Comparison of ENCODE assay signal across 15 mouse cellular contexts in genomic region chr16:22929575-22929974, GRCm38 (mm10). TPM values are rescaled to one million over a fixed set of nuclear protein-coding genes. Genes with fewer than 3 reads are reported as not detected.
A peak's percentile ranks its signal among the peaks of the same experiment; 100 is the strongest.
DNase-seq lines count a peak whose midpoint lies in the region.
"Had no signal": no experiment of that assay in that cellular context is flagged by ENCODE, and none has a peak within 500 bp of the region (broad histone marks: within the 10 kb centered on the region; RNA-seq: fewer than 3 reads in every experiment).

No protein-coding gene starts in this region.

- peak; percentile 48 to 55 for DNase-seq in cerebellum, postnatal 14 days
- no peak for DNase-seq in cerebellum, adult 8-10 months
- peak; percentile 40 for DNase-seq in layer of hippocampus, adult 11-12 months (ENCODE audit: low spot score)
- no peak for DNase-seq in layer of hippocampus, postnatal 25 days (ENCODE audit: extremely low spot score in 1 of 2, low spot score in 1 of 2)
- peak; percentile 35 for DNase-seq in brain, adult 2 months (ENCODE audit: low read depth, low spot score)
- peak; percentile 35 to 42 for DNase-seq in layer of hippocampus, postnatal 10 days (ENCODE audit: low spot score in 2 of 2)
- DNase-seq in spleen, postnatal 10 days (ENCODE audit: low spot score in 2 of 2): no peak
- DNase-seq in gastrocnemius, adult 18-20 months (ENCODE audit: low spot score): no peak
- DNase-seq: cerebellum, postnatal 25 days; gastrocnemius, postnatal 10 days; heart, postnatal 36 days; kidney, adult 18-20 months; kidney, postnatal 25 days; lung, postnatal 4 days had no signal

RNA-seq across cellular contexts. Expression of gene Fetub, which starts 11.4 kb away (rescaled TPM):
- total RNA-seq in layer of hippocampus, postnatal 25 days (2021): under 1 TPM in 1 of 2 experiments, not detected in 1; 0.25 TPM
- total RNA-seq in layer of hippocampus, postnatal 10 days (2021): under 1 TPM; 0.31 to 0.34 TPM
- total RNA-seq in gastrocnemius, adult 18-20 months (2021): under 1 TPM in 1 of 2 experiments, not detected in 1; 0.45 TPM
- total RNA-seq: neutrophil, adult 5-6 weeks had no signal

RNA-seq across cellular contexts. Expression of gene Hrg, which starts 21.3 kb away (rescaled TPM):
- not detected for total RNA-seq in layer of hippocampus, postnatal 25 days (2021)
- not detected for total RNA-seq in layer of hippocampus, postnatal 10 days (2021)
- under 1 TPM in 1 of 2 experiments, not detected in 1; 0.21 TPM for total RNA-seq in gastrocnemius, adult 18-20 months (2021)
- total RNA-seq: heart, postnatal 36 days; neutrophil, adult 5-6 weeks had no signal

RNA-seq across cellular contexts. Expression of gene Ahsg, which starts 38.5 kb away (rescaled TPM):
- not detected for total RNA-seq in layer of hippocampus, postnatal 25 days (2021)
- not detected for total RNA-seq in layer of hippocampus, postnatal 10 days (2021)
- total RNA-seq in gastrocnemius, adult 18-20 months (2021): 1 to 10 TPM in 1 of 2 experiments, not detected in 1; 1.8 TPM
- total RNA-seq: neutrophil, adult 5-6 weeks had no signal

Comparison
In these comparisons a context has a peak if more than half of its experiments do, and no peak if none do; other contexts are left out.
1. DNase-seq: peak in cerebellum, postnatal 14 days (2 of 2), layer of hippocampus, adult 11-12 months (single experiment), brain, adult 2 months (single experiment) and layer of hippocampus, postnatal 10 days (2 of 2); none in cerebellum, adult 8-10 months (single experiment), layer of hippocampus, postnatal 25 days (0 of 2), spleen, postnatal 10 days (0 of 2) and gastrocnemius, adult 18-20 months (single experiment).